Mouse (Mus musculus) small intestine, adult 2 months (tissue): Measurements from ENCODE around the gene Ptpn11. TPM values are rescaled to one million over a fixed set of nuclear protein-coding genes. Genes with fewer than 3 reads are reported as not detected.

Source experiments
- H3K27ac ChIP-seq: fragments of 200-500 bp; 2 replicates; pipeline ENCODE4 v1.5.1; 2012; ENCODE audit warnings: low read depth, low read length, control low read depth, inconsistent platforms; ENCODE audit not compliant: insufficient read depth
- H3K27me3 ChIP-seq: fragments of 200-500 bp; 2 replicates; pipeline ENCODE4 v1.6.1; 2012; ENCODE audit warnings: mild to moderate bottlenecking, moderate library complexity, low read length, inconsistent platforms; ENCODE audit not compliant: control insufficient read depth, insufficient read depth
- H3K36me3 ChIP-seq: fragments of 200-500 bp; 2 replicates; pipeline ENCODE4 v1.6.1; 2012; ENCODE audit warnings: mild to moderate bottlenecking, low read length, control low read depth, inconsistent platforms; ENCODE audit not compliant: control insufficient read depth, insufficient read depth
- H3K4me1 ChIP-seq: fragments of 200-500 bp; 2 replicates; pipeline ENCODE4 v1.6.1; 2012; ENCODE audit warnings: low read length, inconsistent platforms, mixed read lengths; ENCODE audit not compliant: control insufficient read depth, insufficient read depth, insufficient read length
- H3K4me3 ChIP-seq: fragments of 200-500 bp; 2 replicates; pipeline ENCODE4 v1.5.1; 2012; ENCODE audit warnings: low read depth, mild to moderate bottlenecking, control low read depth, inconsistent platforms, low read length, moderate library complexity
- CTCF ChIP-seq: fragments of 200-500 bp; IDR thresholded peaks from 2 replicates; pipeline ENCODE4 v1.5.1; 2012; ENCODE audit warnings: low read depth, mild to moderate bottlenecking, control low read depth, inconsistent platforms, low read length, moderate library complexity, mixed read lengths; ENCODE audit not compliant: insufficient replicate concordance, insufficient read length; ENCODE audit errors: extremely low read depth
- POLR2A ChIP-seq: fragments of 200-500 bp; IDR thresholded peaks from 2 replicates; pipeline ENCODE4 v1.6.1; 2012; ENCODE audit warnings: low read depth, mild to moderate bottlenecking, control low read depth, inconsistent platforms, low read length, moderate library complexity
- WGBS: fragments of 180-500 bp; shearing (Covaris S2); methylation state at CpG from one replicate; pipeline ENCODE4 v1.1.7; 2018; 5-methylcytosine and 5-hydroxymethylcytosine counted together
- polyA plus RNA-seq: library from polyadenylated mRNA; depleted of rRNA; stranded (reverse); fragments of >200 nt; gene quantifications from 2 replicates; pipeline ENCODE4 v1.2.3, GENCODE M21; 2012

Ptpn11 gene
- polyA plus RNA-seq, 1 experiment = 14.2 TPM

- peak within 1 kb of the TSS; percentile 99 for H3K4me3 ChIP-seq
- no peaks in the 10 kb centered on the region for H3K27me3 ChIP-seq
- WGBS = under 1% methylated on average over 52 of the region's 52 CpGs
- peak within 1 kb of the TSS; percentile 31 for H3K27ac ChIP-seq
- peaks cover 4% of the 10 kb centered on the region; the same call in 1 of the 2 replicates for H3K4me1 ChIP-seq
- TF ChIP-seq POLR2A (peak; percentile 74), CTCF (no peak)
- H3K36me3 ChIP-seq = peaks cover 34% of the 10 kb centered on the region
Measured at GRCm38 (mm10) chr5:121204132-121205089, 13.2 kb upstream of the Ptpn11 start, which contains the start of gene Rpl6. Rpl6 (plus strand) TSS chr5:121204481.

- no peak for TF ChIP-seq POLR2A
- no peak for TF ChIP-seq CTCF
- Histone ChIP-seq H3K27me3 (no peaks in the 10 kb centered on the region), H3K4me1 (peaks cover 4% of the 10 kb centered on the region; the same call in 1 of the 2 replicates), H3K4me3 (no peak overlapping the region), H3K36me3 (peaks cover 18% of the 10 kb centered on the region), H3K27ac (no peak overlapping the region)
- WGBS = 60% methylated on average over 1 of the region's 1 CpGs
Measured at GRCm38 (mm10) chr5:121202467-121202866, 11.3 kb upstream of the Ptpn11 start.

- peaks cover 13% of the 10 kb centered on the region for H3K36me3 ChIP-seq
- no peaks in the 10 kb centered on the region for H3K27me3 ChIP-seq
- H3K4me1 ChIP-seq = peaks cover 6% of the 10 kb centered on the region; the same call in 1 of the 2 replicates
- H3K4me3 ChIP-seq = no peak overlapping the region
- TF ChIP-seq POLR2A = no peak
- peak; percentile 23; the same call in 1 of the 2 replicates for TF ChIP-seq CTCF
- no peak overlapping the region for H3K27ac ChIP-seq
- 25% methylated on average over 3 of the region's 3 CpGs for WGBS
Measured at GRCm38 (mm10) chr5:121201739-121202138, 10.5 kb upstream of the Ptpn11 start.

- TF ChIP-seq POLR2A (no peak), CTCF (no peak)
- peaks cover 3% of the 10 kb centered on the region; the same call in 1 of the 2 replicates for H3K4me1 ChIP-seq
- H3K27me3 ChIP-seq = no peaks in the 10 kb centered on the region
- H3K36me3 ChIP-seq = no peaks in the 10 kb centered on the region
- WGBS = 74% methylated on average over 5 of the region's 5 CpGs
- no peak overlapping the region for H3K27ac ChIP-seq
- H3K4me3 ChIP-seq = no peak overlapping the region
Measured at GRCm38 (mm10) chr5:121198376-121198775, 7.2 kb upstream of the Ptpn11 start.

GRCm38 (mm10) chr5:121197337-121197736 is 6.1 kb upstream of the Ptpn11 start:
- TF ChIP-seq POLR2A (no peak), CTCF (no peak)
- WGBS = 63% methylated on average over 2 of the region's 2 CpGs
- no peaks in the 10 kb centered on the region for H3K27me3 ChIP-seq

GRCm38 (mm10) chr5:121196764-121197163 is 5.6 kb upstream of the Ptpn11 start:
- no peaks in the 10 kb centered on the region for H3K36me3 ChIP-seq
- H3K27ac ChIP-seq = no peak overlapping the region
- WGBS = 17% methylated on average over 5 of the region's 5 CpGs
- TF ChIP-seq CTCF (no peak), POLR2A (no peak)
- H3K4me3 ChIP-seq = no peak overlapping the region
- peaks cover 3% of the 10 kb centered on the region; the same call in 1 of the 2 replicates for H3K4me1 ChIP-seq
- H3K27me3 ChIP-seq = no peaks in the 10 kb centered on the region

More at GRCm38 (mm10) chr5:121197337-121197736, 6.1 kb upstream of the Ptpn11 start:
- Histone ChIP-seq H3K4me1 (peaks cover 3% of the 10 kb centered on the region; the same call in 1 of the 2 replicates), H3K36me3 (no peaks in the 10 kb centered on the region), H3K4me3 (no peak overlapping the region), H3K27ac (no peak overlapping the region)

- TF ChIP-seq CTCF (no peak), POLR2A (no peak)
- Histone ChIP-seq H3K27ac (no peak overlapping the region), H3K36me3 (no peaks in the 10 kb centered on the region), H3K4me1 (peaks cover 3% of the 10 kb centered on the region), H3K27me3 (no peaks in the 10 kb centered on the region), H3K4me3 (no peak overlapping the region)
- WGBS = 37% methylated on average over 1 of the region's 1 CpGs
Measured at GRCm38 (mm10) chr5:121194173-121194572, 3.0 kb upstream of the Ptpn11 start.
